Mouse (Mus musculus): ENCODE results near the gene Gfy. TPM values are rescaled to one million over a fixed set of nuclear protein-coding genes. Genes with fewer than 3 reads are reported as not detected.

Gene Gfy
- polyA plus RNA-seq, 1 experiment from 2014 or later: 0.13 TPM

GRCm38 (mm10) chr7:45190186-45190585 is 10.8 kb upstream of the Gfy start:
- Histone ChIP-seq H3K9ac (ENCODE audit: low read length) (no peak overlapping the region), H3K9me3 (ENCODE audit: control insufficient read depth, low read length) (no peaks in the 10 kb centered on the region), H3K27ac (ENCODE audit: low read depth, low read length) (no peak overlapping the region), H3K27me3 (ENCODE audit: control insufficient read depth, insufficient read depth, low read length) (no peaks in the 10 kb centered on the region; the same call in none of the 2 replicates), H3K4me1 (replicated peaks; ENCODE audit: control insufficient read depth, insufficient read depth, low read length) (peaks cover 2% of the 10 kb centered on the region; the same call in 1 of the 2 replicates), H3K36me3 (ENCODE audit: control insufficient read depth, insufficient read depth, low read length) (no peaks in the 10 kb centered on the region), H3K4me2 (ENCODE audit: low read depth, low read length, severe bottlenecking) (no peak overlapping the region), H3K4me3 (ENCODE audit: low read depth, low read length) (no peak overlapping the region)
- no peak for DNase-seq (ENCODE audit: low spot score)
- ATAC-seq (replicated peaks; ENCODE audit: low FRiP score): no peak
- whole genome bisulfite sequencing: 90% methylated on average over 6 of the region's 6 CpGs

GRCm38 (mm10) chr7:45189600-45189999 is 10.2 kb upstream of the Gfy start:
- H3K36me3 ChIP-seq (ENCODE audit: control insufficient read depth, insufficient read depth, low read length): no peaks in the 10 kb centered on the region
- H3K9me3 ChIP-seq (ENCODE audit: control insufficient read depth, low read length): no peaks in the 10 kb centered on the region
- no peak overlapping the region for H3K4me3 ChIP-seq (ENCODE audit: low read depth, low read length)
- no peak for DNase-seq (ENCODE audit: low spot score)
- H3K27ac ChIP-seq (ENCODE audit: low read depth, low read length): no peak overlapping the region
- H3K27me3 ChIP-seq (ENCODE audit: control insufficient read depth, insufficient read depth, low read length): peaks cover 3% of the 10 kb centered on the region
- 61% methylated on average over 16 of the region's 16 CpGs for WGBS
- H3K4me1 ChIP-seq (replicated peaks; ENCODE audit: control insufficient read depth, insufficient read depth, low read length): peaks cover 2% of the 10 kb centered on the region; the same call in 1 of the 2 replicates
- H3K4me2 ChIP-seq (ENCODE audit: low read depth, low read length, severe bottlenecking): no peak overlapping the region
- no peak overlapping the region for H3K9ac ChIP-seq (ENCODE audit: low read length)
- no peak for ATAC-seq (replicated peaks; ENCODE audit: low FRiP score)

- no peaks in the 10 kb centered on the region for H3K9me3 ChIP-seq (ENCODE audit: control insufficient read depth, low read length)
- H3K27ac ChIP-seq (ENCODE audit: low read depth, low read length): no peak overlapping the region
- 52% methylated on average over 7 of the region's 7 CpGs for WGBS
- no peak overlapping the region for H3K9ac ChIP-seq (ENCODE audit: low read length)
- H3K4me1 ChIP-seq (replicated peaks; ENCODE audit: control insufficient read depth, insufficient read depth, low read length): peaks cover 4% of the 10 kb centered on the region; the same call in 1 of the 2 replicates
- H3K36me3 ChIP-seq (ENCODE audit: control insufficient read depth, insufficient read depth, low read length): no peaks in the 10 kb centered on the region
- no peak overlapping the region for H3K4me3 ChIP-seq (ENCODE audit: low read depth, low read length)
- no peak overlapping the region for H3K4me2 ChIP-seq (ENCODE audit: low read depth, low read length, severe bottlenecking)
- H3K27me3 ChIP-seq (ENCODE audit: control insufficient read depth, insufficient read depth, low read length): peaks cover 39% of the 10 kb centered on the region
- no peak for DNase-seq (ENCODE audit: low spot score)
- ATAC-seq (replicated peaks; ENCODE audit: low FRiP score): no peak
Observed at GRCm38 (mm10) chr7:45185921-45186320, 6.6 kb upstream of the Gfy start.

GRCm38 (mm10) chr7:45183672-45184071 is 4.3 kb upstream of the Gfy start:
- Histone ChIP-seq H3K4me1 (replicated peaks; ENCODE audit: control insufficient read depth, insufficient read depth, low read length) (peaks cover 6% of the 10 kb centered on the region; the same call in 1 of the 2 replicates), H3K27ac (ENCODE audit: low read depth, low read length) (no peak overlapping the region), H3K9ac (ENCODE audit: low read length) (no peak overlapping the region), H3K4me3 (ENCODE audit: low read depth, low read length) (no peak overlapping the region), H3K27me3 (ENCODE audit: control insufficient read depth, insufficient read depth, low read length) (peaks cover 61% of the 10 kb centered on the region), H3K9me3 (ENCODE audit: control insufficient read depth, low read length) (no peaks in the 10 kb centered on the region), H3K4me2 (ENCODE audit: low read depth, low read length, severe bottlenecking) (no peak overlapping the region), H3K36me3 (ENCODE audit: control insufficient read depth, insufficient read depth, low read length) (no peaks in the 10 kb centered on the region)
- 69% methylated on average over 7 of the region's 7 CpGs for WGBS
- no peak for DNase-seq (ENCODE audit: low spot score)
- no peak for ATAC-seq (replicated peaks; ENCODE audit: low FRiP score)

- no peaks in the 10 kb centered on the region for H3K9me3 ChIP-seq (ENCODE audit: control insufficient read depth, low read length)
- peak overlapping the region; percentile 51 for H3K4me2 ChIP-seq (ENCODE audit: low read depth, low read length, severe bottlenecking)
- H3K27me3 ChIP-seq (ENCODE audit: control insufficient read depth, insufficient read depth, low read length): peaks cover 72% of the 10 kb centered on the region
- WGBS: 16% methylated on average over 11 of the region's 11 CpGs
- ATAC-seq (replicated peaks; ENCODE audit: low FRiP score) (0 out of 2 replicates have a peak, but pooled peaks have one; percentile 8), DNase-seq (ENCODE audit: low spot score) (no peak)
- H3K36me3 ChIP-seq (ENCODE audit: control insufficient read depth, insufficient read depth, low read length): no peaks in the 10 kb centered on the region
- H3K9ac ChIP-seq (ENCODE audit: low read length): no peak overlapping the region
- peaks cover 6% of the 10 kb centered on the region; the same call in 1 of the 2 replicates for H3K4me1 ChIP-seq (replicated peaks; ENCODE audit: control insufficient read depth, insufficient read depth, low read length)
- no peak overlapping the region for H3K27ac ChIP-seq (ENCODE audit: low read depth, low read length)
- peak overlapping the region; percentile 15; the same call in 1 of the 2 replicates for H3K4me3 ChIP-seq (ENCODE audit: low read depth, low read length)
Observed at GRCm38 (mm10) chr7:45182606-45183005, 3.2 kb upstream of the Gfy start.

GRCm38 (mm10) chr7:45182199-45182601 is 2.8 kb upstream of the Gfy start:
- peak; percentile 88 for ATAC-seq (replicated peaks; ENCODE audit: low FRiP score)
- peak overlapping the region; percentile 51 for H3K4me2 ChIP-seq (ENCODE audit: low read depth, low read length, severe bottlenecking)
- under 1% methylated on average over 34 of the region's 34 CpGs for WGBS

GRCm38 (mm10) chr7:45181540-45181939 is 2.2 kb upstream of the Gfy start:
- DNase-seq (ENCODE audit: low spot score): peak; percentile 70
- Histone ChIP-seq H3K27me3 (ENCODE audit: control insufficient read depth, insufficient read depth, low read length) (peaks cover 82% of the 10 kb centered on the region), H3K4me2 (ENCODE audit: low read depth, low read length, severe bottlenecking) (peak overlapping the region; percentile 32; the same call in 1 of the 2 replicates), H3K9me3 (ENCODE audit: control insufficient read depth, low read length) (no peaks in the 10 kb centered on the region), H3K36me3 (ENCODE audit: control insufficient read depth, insufficient read depth, low read length) (no peaks in the 10 kb centered on the region), H3K4me3 (ENCODE audit: low read depth, low read length) (peak overlapping the region; percentile 10; the same call in 1 of the 2 replicates), H3K9ac (ENCODE audit: low read length) (no peak overlapping the region), H3K4me1 (replicated peaks; ENCODE audit: control insufficient read depth, insufficient read depth, low read length) (peaks cover 6% of the 10 kb centered on the region; the same call in 1 of the 2 replicates), H3K27ac (ENCODE audit: low read depth, low read length) (no peak overlapping the region)
- peak; percentile 8; the same call in 1 of the 2 replicates for ATAC-seq (replicated peaks; ENCODE audit: low FRiP score)
- WGBS: 4% methylated on average over 35 of the region's 35 CpGs

More at GRCm38 (mm10) chr7:45182199-45182601, 2.8 kb upstream of the Gfy start:
- no peaks in the 10 kb centered on the region for H3K9me3 ChIP-seq (ENCODE audit: control insufficient read depth, low read length)
- H3K27ac ChIP-seq (ENCODE audit: low read depth, low read length): no peak overlapping the region
- peak overlapping the region; percentile 15; the same call in 1 of the 2 replicates for H3K4me3 ChIP-seq (ENCODE audit: low read depth, low read length)
- DNase-seq (ENCODE audit: low spot score): peak; percentile 89
- peaks cover 76% of the 10 kb centered on the region for H3K27me3 ChIP-seq (ENCODE audit: control insufficient read depth, insufficient read depth, low read length)
- H3K4me1 ChIP-seq (replicated peaks; ENCODE audit: control insufficient read depth, insufficient read depth, low read length): peaks cover 6% of the 10 kb centered on the region; the same call in 1 of the 2 replicates
- no peak overlapping the region for H3K9ac ChIP-seq (ENCODE audit: low read length)
- H3K36me3 ChIP-seq (ENCODE audit: control insufficient read depth, insufficient read depth, low read length): no peaks in the 10 kb centered on the region

GRCm38 (mm10) chr7:45180896-45181477 is 1.6 kb upstream of the Gfy start, which contains the start of gene Pth2:
TSS of gene Pth2 (plus strand) at chr7:45180995.
- Histone ChIP-seq H3K4me2 (ENCODE audit: low read depth, low read length, severe bottlenecking) (peak within 1 kb of the TSS; percentile 32; the same call in 1 of the 2 replicates), H3K27me3 (ENCODE audit: control insufficient read depth, insufficient read depth, low read length) (peaks cover 87% of the 10 kb centered on the region), H3K9me3 (ENCODE audit: control insufficient read depth, low read length) (no peaks in the 10 kb centered on the region), H3K4me3 (ENCODE audit: low read depth, low read length) (peak within 1 kb of the TSS; percentile 10; the same call in 1 of the 2 replicates), H3K9ac (ENCODE audit: low read length) (no peak within 1 kb of the TSS), H3K27ac (ENCODE audit: low read depth, low read length) (no peak within 1 kb of the TSS), H3K36me3 (ENCODE audit: control insufficient read depth, insufficient read depth, low read length) (no peaks in the 10 kb centered on the region), H3K4me1 (replicated peaks; ENCODE audit: control insufficient read depth, insufficient read depth, low read length) (peaks cover 10% of the 10 kb centered on the region)
- WGBS: 11% methylated on average over 18 of the region's 20 CpGs
- ATAC-seq (replicated peaks; ENCODE audit: low FRiP score) (no peak), DNase-seq (ENCODE audit: low spot score) (no peak)

All from forebrain, embryonic 11.5 days (tissue).